8 mouse cellular contexts compared by ENCODE assay signal in genomic region chr5:21139505-21139904, GRCm38 (mm10). TPM values are rescaled to one million over a fixed set of nuclear protein-coding genes. Genes with fewer than 3 reads are reported as not detected.
A peak's percentile ranks its signal among the peaks of the same experiment; 100 is the strongest.
DNase-seq lines count a peak whose midpoint lies in the region; ATAC-seq and TF ChIP-seq lines count a peak whose summit lies in the region.

No protein-coding gene starts in this region.

- no peak overlapping the region for H3K4me3 ChIP-seq in hindbrain, embryonic 13.5 days
- no peak overlapping the region for H3K4me3 ChIP-seq in hindbrain, embryonic 10.5 days
- 0 out of 2 replicates have a peak overlapping the region, but pooled peaks have one; percentile 26 for H3K4me3 ChIP-seq in brown adipose tissue, adult 24 weeks (ENCODE audit: insufficient read depth, low read depth, low read length)
- peak overlapping the region; percentile 41 for H3K4me3 ChIP-seq in gastrocnemius, adult 2 months
- no peak overlapping the region for H3K4me3 ChIP-seq in limb, embryonic 15.5 days

- no peaks in the 10 kb centered on the region for H3K9me3 ChIP-seq in hindbrain, embryonic 13.5 days
- H3K9me3 ChIP-seq in hindbrain, embryonic 10.5 days, result no peaks in the 10 kb centered on the region
- no peaks in the 10 kb centered on the region for H3K9me3 ChIP-seq in limb, embryonic 15.5 days

- WGBS in hindbrain, embryonic 13.5 days, result 58% methylated on average over 9 of the region's 9 CpGs
- WGBS in hindbrain, embryonic 10.5 days, result 73% methylated on average over 9 of the region's 9 CpGs
- 49% methylated on average over 9 of the region's 9 CpGs for WGBS in limb, embryonic 15.5 days

- 0 out of 2 replicates have a peak overlapping the region, but pooled peaks have one; percentile 8 for H3K27ac ChIP-seq in hindbrain, embryonic 13.5 days
- H3K27ac ChIP-seq in hindbrain, embryonic 10.5 days, result no peak overlapping the region
- no peak overlapping the region for H3K27ac ChIP-seq in brown adipose tissue, adult 24 weeks (replicated peaks; ENCODE audit: low read depth, low read length)
- peak overlapping the region; percentile 64 for H3K27ac ChIP-seq in gastrocnemius, adult 2 months
- H3K27ac ChIP-seq in limb, embryonic 15.5 days, result no peak overlapping the region

- no peak for DNase-seq in hindbrain, embryonic 10.5 days (ENCODE audit: low spot score)
- peak; percentile 77 for DNase-seq in gastrocnemius, adult 2 months
- DNase-seq in kidney, adult 8-10 months, result peak; percentile 15 to 25
- DNase-seq in right cerebral cortex, postnatal 14 days, result peak; percentile 67

- no peaks in the 10 kb centered on the region for H3K36me3 ChIP-seq in hindbrain, embryonic 13.5 days
- H3K36me3 ChIP-seq in hindbrain, embryonic 10.5 days, result no peaks in the 10 kb centered on the region
- H3K36me3 ChIP-seq in limb, embryonic 15.5 days, result no peaks in the 10 kb centered on the region

- intact Hi-C loops in gastrocnemius, adult 2 months (cut with DNase I), result loop anchor here (2.0 kb wide), 1 partner anchor 85 kb away; the partner anchor contains the start of gene Ptpn12

- peak; percentile 88 for ATAC-seq in hindbrain, embryonic 13.5 days (ENCODE audit: low FRiP score)
- ATAC-seq in limb, embryonic 15.5 days (ENCODE audit: insufficient number of reproducible peaks, low FRiP score, low TSS enrichment, low read depth), result 0 out of 2 replicates have a peak, but pooled peaks have one; percentile 19
- ATAC-seq in erythroblast, adult 5-6 weeks (replicated peaks; ENCODE audit: low FRiP score, poor library complexity, severe bottlenecking), result no peak

- no peak for TF ChIP-seq CTCF in gastrocnemius, adult 2 months (IDR thresholded peaks at IDR 0.05)

- peaks cover 3% of the 10 kb centered on the region; the same call in 1 of the 2 replicates for H3K4me1 ChIP-seq in hindbrain, embryonic 13.5 days (replicated peaks)
- H3K4me1 ChIP-seq in hindbrain, embryonic 10.5 days (replicated peaks), result 0 out of 2 replicates have a peak, but pooled peaks cover 5% of the 10 kb centered on the region
- H3K4me1 ChIP-seq in brown adipose tissue, adult 24 weeks (ENCODE audit: control insufficient read depth, insufficient read depth, insufficient read length, low read length), result 0 out of 2 replicates have a peak, but pooled peaks cover 2% of the 10 kb centered on the region
- peaks cover 17% of the 10 kb centered on the region for H3K4me1 ChIP-seq in limb, embryonic 15.5 days

- no peak overlapping the region for H3K4me2 ChIP-seq in hindbrain, embryonic 13.5 days
- H3K4me2 ChIP-seq in limb, embryonic 15.5 days, result no peak overlapping the region

- H3K9ac ChIP-seq in hindbrain, embryonic 13.5 days, result no peak overlapping the region
- no peak overlapping the region for H3K9ac ChIP-seq in limb, embryonic 15.5 days

- no peaks in the 10 kb centered on the region for H3K27me3 ChIP-seq in hindbrain, embryonic 13.5 days
- no peaks in the 10 kb centered on the region for H3K27me3 ChIP-seq in hindbrain, embryonic 10.5 days (ENCODE audit: insufficient read depth, poor library complexity, severe bottlenecking)
- no peaks in the 10 kb centered on the region for H3K27me3 ChIP-seq in limb, embryonic 15.5 days

RNA-seq across cellular contexts. Expression of gene Gsap, which starts 46.5 kb away (rescaled TPM):
- polyA plus RNA-seq in hindbrain, embryonic 13.5 days (2015; fragmentation: Nextera tagmentation; extraction: Ambion mirVana), result 9.9 TPM in 2 replicates
- polyA plus RNA-seq in hindbrain, embryonic 10.5 days (2016; fragmentation: Nextera tagmentation; extraction: Ambion mirVana), result 1.8 and 2.0 TPM in 2 replicates
- polyA plus RNA-seq in brown adipose tissue, adult 24 weeks (2012; ENCODE audit: insufficient read depth, insufficient read length, missing spikeins), result 0.92 and 1.1 TPM in 2 replicates
- 1 to 10 TPM in 1 of 2 experiments, under 1 TPM in 1; 0.94 to 1.1 TPM for total RNA-seq in gastrocnemius, adult 2 months (2021)
- polyA plus RNA-seq in limb, embryonic 15.5 days (2015; fragmentation: Nextera tagmentation; extraction: Ambion mirVana), result 2.8 TPM in 2 replicates
- 9.0 and 19.2 TPM in 2 replicates for total RNA-seq in erythroblast, adult 5-6 weeks (2015; ENCODE audit: low replicate concordance)
- 2.8 and 4.1 TPM in 2 replicates for total RNA-seq in erythroblast, adult 5-6 weeks (2017; ENCODE audit: low replicate concordance)

Comparison
In these comparisons a context has a peak if more than half of its experiments do, and no peak if none do; other contexts are left out.
1. H3K27ac ChIP-seq: peak in hindbrain, embryonic 13.5 days (single experiment) and gastrocnemius, adult 2 months (single experiment); none in hindbrain, embryonic 10.5 days (single experiment), brown adipose tissue, adult 24 weeks (single experiment) and limb, embryonic 15.5 days (single experiment).
2. H3K4me3 ChIP-seq: peak in brown adipose tissue, adult 24 weeks (single experiment) and gastrocnemius, adult 2 months (single experiment); none in hindbrain, embryonic 13.5 days (single experiment), hindbrain, embryonic 10.5 days (single experiment) and limb, embryonic 15.5 days (single experiment).